Mouse (Mus musculus) intestine, postnatal 0 days (tissue): Measurements from ENCODE around the gene Ncapg2. TPM values are rescaled to one million over a fixed set of nuclear protein-coding genes. Genes with fewer than 3 reads are reported as not detected.

Experiments used
- ATAC-seq: fragments of 200-750 bp; cut with Nextera tagmentation; 2 replicates; pipeline ENCODE4 v1.8.0; 2017; ENCODE audit warnings: mild to moderate bottlenecking, moderate TSS enrichment, moderate library complexity
- H3K27ac ChIP-seq: fragments of 300-500 bp; sonication (generic); 2 replicates; pipeline ENCODE4 v1.5.1; 2014; ENCODE audit warnings: mild to moderate bottlenecking, low read depth, low read length, moderate library complexity
- H3K27me3 ChIP-seq: fragments of 300-500 bp; sonication (generic); replicated peaks from 2 replicates; pipeline ENCODE4 v1.6.1; 2014; ENCODE audit warnings: low read length, mixed read lengths; ENCODE audit not compliant: control insufficient read depth, insufficient read depth
- H3K36me3 ChIP-seq: fragments of 300-500 bp; sonication (generic); 2 replicates; pipeline ENCODE4 v1.6.1; 2014; ENCODE audit warnings: mild to moderate bottlenecking, moderate library complexity; ENCODE audit not compliant: control insufficient read depth, insufficient read depth
- H3K4me1 ChIP-seq: fragments of 300-500 bp; sonication (generic); replicated peaks from 2 replicates; pipeline ENCODE4 v1.6.1; 2014; ENCODE audit warnings: antibody characterized with exemption, low read length, mixed read lengths; ENCODE audit not compliant: control insufficient read depth, insufficient read depth
- H3K4me2 ChIP-seq: fragments of 300-500 bp; sonication (generic); replicated peaks from 2 replicates; pipeline ENCODE4 v1.6.1; 2014; ENCODE audit warnings: low read depth, mild to moderate bottlenecking, moderate library complexity
- H3K4me3 ChIP-seq: fragments of 300-500 bp; sonication (generic); 2 replicates; pipeline ENCODE4 v1.5.1; 2014; ENCODE audit warnings: low read depth, low read length
- H3K9ac ChIP-seq: fragments of 300-500 bp; sonication (generic); 2 replicates; pipeline ENCODE4 v1.6.1; 2014; ENCODE audit warnings: mild to moderate bottlenecking, low read depth, low read length
- H3K9me3 ChIP-seq: fragments of 300-500 bp; sonication (generic); 2 replicates; pipeline ENCODE4 v1.6.1; 2016; ENCODE audit warnings: mixed run types; ENCODE audit not compliant: control insufficient read depth
- CTCF ChIP-seq: sonication (generic); IDR thresholded peaks from 2 replicates; pipeline ENCODE4 v1.5.1; 2016; ENCODE audit warnings: low read depth, mild to moderate bottlenecking, control low read depth, antibody characterized with exemption, moderate library complexity
- WGBS: fragments of 180-500 bp; shearing (Covaris S2); extraction: QIAGEN DNeasy Blood & Tissue Kit; methylation state at CpG from one replicate; pipeline ENCODE4 v1.1.7; 2014; 5-methylcytosine and 5-hydroxymethylcytosine counted together
- polyA plus RNA-seq: library from polyadenylated mRNA; unstranded; fragments of >200 nt; fragmentation: Nextera tagmentation; extraction: Ambion mirVana; gene quantifications from 2 replicates; pipeline ENCODE4 v1.2.1, GENCODE M21; 2015

Ncapg2 gene
- polyA plus RNA-seq, 1 experiment from 2014 or later: 9.4 TPM

DNA sequence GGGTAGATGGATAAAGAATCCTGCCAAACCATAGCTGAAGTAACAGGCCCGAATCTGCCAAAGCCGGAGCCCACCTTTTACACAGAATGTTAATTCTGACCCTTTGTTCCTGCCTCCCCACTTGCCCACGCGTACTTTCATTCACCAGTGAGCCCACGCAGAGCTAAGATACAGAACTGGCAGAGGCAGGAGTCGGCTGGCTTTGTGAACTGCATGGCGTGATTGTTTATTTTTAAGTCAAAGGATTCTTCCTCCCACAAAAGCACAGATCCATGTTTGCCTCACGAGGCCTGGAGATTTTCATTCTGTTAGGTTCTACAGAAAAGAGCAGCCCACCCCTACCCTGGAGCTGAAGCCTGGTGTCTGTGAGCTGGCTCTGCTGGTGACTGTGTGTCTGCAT lies 83.6 kb downstream of the Ncapg2 start:
- Histone ChIP-seq H3K9ac (no peak overlapping the region), H3K27me3 (peaks cover 12% of the 10 kb centered on the region; the same call in 1 of the 2 replicates), H3K36me3 (no peaks in the 10 kb centered on the region), H3K4me3 (no peak overlapping the region), H3K4me2 (no peak overlapping the region), H3K9me3 (no peaks in the 10 kb centered on the region), H3K4me1 (peaks cover 4% of the 10 kb centered on the region; the same call in 1 of the 2 replicates), H3K27ac (no peak overlapping the region)
- TF ChIP-seq CTCF: no peak
- no peak for ATAC-seq
- 60% methylated on average over 8 of the region's 8 CpGs for WGBS

GRCm38 (mm10) chr12:116490575-116491356 lies 85.6 kb downstream of the Ncapg2 start:
- TF ChIP-seq CTCF: no peak
- no peak; the same call in 1 of the 2 replicates for ATAC-seq
- Histone ChIP-seq H3K27me3 (peaks cover 10% of the 10 kb centered on the region; the same call in 1 of the 2 replicates), H3K9me3 (no peaks in the 10 kb centered on the region), H3K27ac (no peak overlapping the region), H3K9ac (no peak overlapping the region), H3K4me3 (no peak overlapping the region), H3K4me2 (no peak overlapping the region), H3K4me1 (peaks cover 4% of the 10 kb centered on the region; the same call in 1 of the 2 replicates), H3K36me3 (no peaks in the 10 kb centered on the region)
- 53% methylated on average over 5 of the region's 5 CpGs for WGBS

DNA sequence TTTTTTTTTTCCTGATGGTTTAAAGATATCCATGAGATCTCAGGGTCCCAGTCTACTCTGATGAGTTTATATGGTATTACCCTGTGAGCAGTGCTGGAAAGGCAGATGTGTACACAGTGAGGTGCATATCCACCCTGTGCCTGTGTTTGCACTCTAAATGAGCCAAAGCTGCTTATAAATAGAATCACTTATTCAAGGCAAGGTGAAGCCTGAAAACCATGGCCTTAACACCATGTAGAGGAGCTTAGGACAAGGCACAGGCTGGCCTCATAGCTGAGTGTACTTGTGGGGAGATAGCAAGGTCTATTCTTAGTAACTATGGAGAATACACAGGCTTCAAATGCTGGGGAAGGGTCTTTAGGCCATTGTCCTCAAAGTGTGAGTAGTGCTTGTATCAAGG lies 93.5 kb downstream of the Ncapg2 start:
- H3K9ac ChIP-seq: no peak overlapping the region
- TF ChIP-seq CTCF: no peak
- no peak overlapping the region for H3K4me2 ChIP-seq
- no peak overlapping the region for H3K27ac ChIP-seq
- no peak overlapping the region for H3K4me3 ChIP-seq
- no peak for ATAC-seq
- no peaks in the 10 kb centered on the region for H3K4me1 ChIP-seq
- no peaks in the 10 kb centered on the region for H3K36me3 ChIP-seq
- no peaks in the 10 kb centered on the region for H3K9me3 ChIP-seq
- H3K27me3 ChIP-seq: no peaks in the 10 kb centered on the region

- TF ChIP-seq CTCF: no peak
- Histone ChIP-seq H3K36me3 (no peaks in the 10 kb centered on the region), H3K4me2 (no peak overlapping the region), H3K4me3 (no peak overlapping the region), H3K9ac (no peak overlapping the region), H3K27me3 (no peaks in the 10 kb centered on the region), H3K27ac (no peak overlapping the region), H3K4me1 (no peaks in the 10 kb centered on the region), H3K9me3 (no peaks in the 10 kb centered on the region)
- ATAC-seq: no peak
- WGBS: 72% methylated on average over 11 of the region's 11 CpGs
Observed at GRCm38 (mm10) chr12:116500652-116501051, 95.5 kb downstream of the Ncapg2 start.

DNA sequence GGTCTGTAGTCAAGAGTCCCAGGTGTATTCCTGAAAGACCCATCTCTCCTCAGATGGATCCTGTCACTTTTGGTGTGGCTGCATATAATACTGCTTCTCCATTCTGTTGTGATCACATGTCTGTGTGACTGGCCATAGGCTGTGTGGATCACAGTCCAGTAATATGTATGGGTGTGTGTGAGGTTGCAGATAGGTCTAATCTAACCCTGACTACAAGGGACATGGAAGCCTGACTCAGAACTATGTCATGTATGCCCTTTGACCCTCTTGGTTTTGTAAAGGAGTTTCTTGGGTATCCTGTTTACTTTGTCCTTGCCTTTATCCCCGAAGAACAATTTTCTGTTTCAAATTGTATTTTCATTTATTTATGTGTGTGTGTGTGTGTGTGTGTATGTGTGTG lies 107.3 kb downstream of the Ncapg2 start:
- no peak for TF ChIP-seq CTCF
- Histone ChIP-seq H3K36me3 (no peaks in the 10 kb centered on the region), H3K4me3 (no peak overlapping the region), H3K27ac (no peak overlapping the region), H3K4me2 (no peak overlapping the region), H3K9me3 (no peaks in the 10 kb centered on the region), H3K9ac (no peak overlapping the region), H3K27me3 (no peaks in the 10 kb centered on the region), H3K4me1 (no peaks in the 10 kb centered on the region)
- peak; percentile 43; the same call in 1 of the 2 replicates for ATAC-seq
- WGBS: 60% methylated on average over 1 of the region's 1 CpGs

Other genes starting within 250 kb of the Ncapg2 start
- gene Wdr60, start 142.4 kb upstream of the Ncapg2 start, polyA plus RNA-seq: 4.4 and 6.5 TPM in 2 replicates
- not detected in 2 replicates for gene Gm11027, start 130.0 kb upstream of the Ncapg2 start, polyA plus RNA-seq
- 14.1 and 14.9 TPM in 2 replicates for gene Esyt2, start 124.2 kb upstream of the Ncapg2 start, polyA plus RNA-seq
- 1.2 and 1.3 TPM in 2 replicates for gene Ptprn2, start 80.3 kb downstream of the Ncapg2 start, polyA plus RNA-seq